Mouse (Mus musculus) MEL (cell line): ENCODE results near the gene Krtap1-5. TPM values are rescaled to one million over a fixed set of nuclear protein-coding genes. Genes with fewer than 3 reads are reported as not detected.

Experiments
- DNase-seq: peaks from one replicate; pipeline ENCODE4 v3.0.0; 2011; ENCODE audit warnings: low read depth, low spot score
- H3K27ac ChIP-seq: 2 replicates; pipeline ENCODE4 v1.5.1; 2012; ENCODE audit warnings: low read depth, mild to moderate bottlenecking, control low read depth, low read length, moderate library complexity; ENCODE audit not compliant: control insufficient read depth
- H3K27me3 ChIP-seq, 2 experiments: fragments of 150-350 bp in 1 of 2; sonication (generic) in 1 of 2; 2 replicates each; pipeline ENCODE4 v1.6.1; 2012; ENCODE audit warnings: low read length in 2 of 2, mild to moderate bottlenecking in 2 of 2, improper control_type of control experiment in 1 of 2, moderate library complexity in 1 of 2; ENCODE audit not compliant: insufficient read depth in 2 of 2, control insufficient read depth in 1 of 2
- H3K36me3 ChIP-seq, 2 experiments: 2 replicates each; pipeline ENCODE4 v1.6.1; 2012 to 2014; ENCODE audit warnings: low read length in 2 of 2, improper control_type of control experiment in 1 of 2, inconsistent platforms in 1 of 2, mild to moderate bottlenecking in 1 of 2; ENCODE audit not compliant: insufficient read depth in 2 of 2, control insufficient read depth in 1 of 2
- H3K4me1 ChIP-seq, 2 experiments: fragments of 150-350 bp in 1 of 2; sonication (generic) in 1 of 2; 2 replicates each; pipeline ENCODE4 v1.6.1; 2012; ENCODE audit warnings: low read length in 2 of 2, improper control_type of control experiment in 1 of 2, mild to moderate bottlenecking in 1 of 2; ENCODE audit not compliant: insufficient read depth in 2 of 2, control insufficient read depth in 1 of 2
- H3K4me3 ChIP-seq, 2 experiments: fragments of 150-350 bp in 1 of 2; sonication (generic) in 1 of 2; 2 replicates each; pipeline ENCODE4 v1.5.1; 2012; ENCODE audit warnings: low read depth in 2 of 2, low read length in 2 of 2, mild to moderate bottlenecking in 2 of 2, moderate library complexity in 2 of 2, control low read depth in 1 of 2, improper control_type of control experiment in 1 of 2; ENCODE audit not compliant: control insufficient read depth in 1 of 2, insufficient read depth in 1 of 2
- H3K79me2 ChIP-seq: 2 replicates; pipeline ENCODE4 v1.6.1; 2012; ENCODE audit warnings: mild to moderate bottlenecking, low read length, moderate library complexity; ENCODE audit not compliant: control insufficient read depth, poor library complexity, insufficient read depth
- H3K9ac ChIP-seq: 2 replicates; pipeline ENCODE4 v1.6.1; 2012; ENCODE audit warnings: low read depth, mild to moderate bottlenecking, control low read depth, low read length, moderate library complexity; ENCODE audit not compliant: control insufficient read depth, poor library complexity, severe bottlenecking
- H3K9me3 ChIP-seq: fragments of 150-350 bp; sonication (generic); replicated peaks from 2 replicates; pipeline ENCODE4 v1.6.1; 2012; ENCODE audit warnings: mild to moderate bottlenecking, low read length, improper control_type of control experiment, moderate library complexity; ENCODE audit not compliant: insufficient read depth
- CHD1 ChIP-seq: IDR thresholded peaks from 2 replicates; pipeline ENCODE4 v1.6.1; 2012; ENCODE audit warnings: low read depth, mild to moderate bottlenecking, inconsistent platforms, low read length, improper control_type of control experiment
- CTCF ChIP-seq, 3 experiments: IDR thresholded peaks in 2 of 3; conservative IDR thresholded peaks in 1 of 3; 2 replicates each; pipeline ENCODE4 v1.5.1; 2011 to 2012; ENCODE audit warnings: low read length in 3 of 3, low read depth in 2 of 3, mild to moderate bottlenecking in 2 of 3, improper control_type of control experiment in 1 of 3, inconsistent platforms in 1 of 3, mixed read lengths in 1 of 3, moderate library complexity in 1 of 3; ENCODE audit not compliant: control insufficient read depth in 1 of 3, insufficient read depth in 1 of 3, poor library complexity in 1 of 3, severe bottlenecking in 1 of 3
- E2F4 ChIP-seq: IDR thresholded peaks from 2 replicates; pipeline ENCODE4 v1.6.1; 2011; ENCODE audit warnings: low read depth, low read length, improper control_type of control experiment, borderline replicate concordance
- ELF1 ChIP-seq: IDR thresholded peaks from 2 replicates; pipeline ENCODE4 v1.6.1; 2014; ENCODE audit warnings: low read depth, mild to moderate bottlenecking, inconsistent platforms, low read length, improper control_type of control experiment, moderate library complexity
- ETS1 ChIP-seq: IDR thresholded peaks from 2 replicates; pipeline ENCODE4 v1.6.1; 2012; ENCODE audit warnings: low read depth, mild to moderate bottlenecking, inconsistent platforms, low read length, improper control_type of control experiment, moderate library complexity
- GABPA ChIP-seq: IDR thresholded peaks from 2 replicates; pipeline ENCODE4 v1.6.1; 2012; ENCODE audit warnings: low read depth, mild to moderate bottlenecking, inconsistent platforms, low read length, improper control_type of control experiment, moderate library complexity
- GATA1 ChIP-seq: IDR thresholded peaks from 2 replicates; pipeline ENCODE4 v1.6.1; 2011; ENCODE audit warnings: low read depth, low read length, improper control_type of control experiment
- JUND ChIP-seq: IDR thresholded peaks from 2 replicates; pipeline ENCODE4 v1.6.1; 2011; ENCODE audit warnings: low read depth, mild to moderate bottlenecking, improper control_type of control experiment, low read length
- KAT2A ChIP-seq: conservative IDR thresholded peaks from 2 replicates; pipeline ENCODE4 v1.6.1; 2012; ENCODE audit warnings: low read depth, low read length, improper control_type of control experiment, inconsistent platforms
- MAFK ChIP-seq: IDR thresholded peaks from 2 replicates; pipeline ENCODE4 v1.6.1; 2011; ENCODE audit warnings: low read depth, mild to moderate bottlenecking, low read length, improper control_type of control experiment, borderline replicate concordance
- MAX ChIP-seq: IDR thresholded peaks from 2 replicates; pipeline ENCODE4 v1.6.1; 2011; ENCODE audit warnings: low read length, improper control_type of control experiment
- MAZ ChIP-seq: IDR thresholded peaks from 2 replicates; pipeline ENCODE4 v1.6.1; 2012; ENCODE audit warnings: low read depth, mild to moderate bottlenecking, inconsistent platforms, low read length, improper control_type of control experiment
- MEF2A ChIP-seq: IDR thresholded peaks from 2 replicates; pipeline ENCODE4 v1.6.1; 2014; ENCODE audit warnings: low read depth, mild to moderate bottlenecking, inconsistent platforms, low read length, improper control_type of control experiment; ENCODE audit not compliant: poor library complexity, insufficient replicate concordance, severe bottlenecking; ENCODE audit errors: extremely low read depth
- MYB ChIP-seq: IDR thresholded peaks from 2 replicates; pipeline ENCODE4 v1.6.1; 2011; ENCODE audit warnings: mild to moderate bottlenecking, low read depth, low read length, improper control_type of control experiment
- MYC ChIP-seq: IDR thresholded peaks from 2 replicates; pipeline ENCODE4 v1.6.1; 2011; ENCODE audit warnings: low read depth, mild to moderate bottlenecking, low read length, improper control_type of control experiment, moderate library complexity
- NRF1 ChIP-seq: IDR thresholded peaks from 2 replicates; pipeline ENCODE4 v1.6.1; 2014; ENCODE audit warnings: low read depth, mild to moderate bottlenecking, inconsistent platforms, low read length, improper control_type of control experiment, moderate library complexity; ENCODE audit not compliant: poor library complexity, insufficient read depth, severe bottlenecking
- POLR2A ChIP-seq, 2 experiments: IDR thresholded peaks; 2 replicates each; pipeline ENCODE4 v1.6.1; 2011 to 2012; ENCODE audit warnings: low read length in 2 of 2, mild to moderate bottlenecking in 2 of 2, control low read depth in 1 of 2, improper control_type of control experiment in 1 of 2, low read depth in 1 of 2, moderate library complexity in 1 of 2; ENCODE audit not compliant: control insufficient read depth in 1 of 2, insufficient read depth in 1 of 2, poor library complexity in 1 of 2
- RAD21 ChIP-seq: IDR thresholded peaks from 2 replicates; pipeline ENCODE4 v1.6.1; 2011; ENCODE audit warnings: mild to moderate bottlenecking, low read depth, low read length, improper control_type of control experiment
- RCOR1 ChIP-seq: IDR thresholded peaks from 2 replicates; pipeline ENCODE4 v1.6.1; 2012; ENCODE audit warnings: low read depth, mild to moderate bottlenecking, inconsistent platforms, low read length, improper control_type of control experiment
- SIN3A ChIP-seq: IDR thresholded peaks from 2 replicates; pipeline ENCODE4 v1.6.1; 2012; ENCODE audit warnings: low read length, improper control_type of control experiment, inconsistent platforms
- SMC3 ChIP-seq: IDR thresholded peaks from 2 replicates; pipeline ENCODE4 v1.6.1; 2011; ENCODE audit warnings: low read depth, low read length, improper control_type of control experiment
- TAL1 ChIP-seq: IDR thresholded peaks from 2 replicates; pipeline ENCODE4 v1.6.1; 2012; ENCODE audit warnings: mild to moderate bottlenecking, inconsistent platforms, low read length, moderate library complexity, mixed read lengths
- TCF12 ChIP-seq: IDR thresholded peaks from 2 replicates; pipeline ENCODE4 v1.6.1; 2014; ENCODE audit warnings: low read depth, mild to moderate bottlenecking, inconsistent platforms, low read length, improper control_type of control experiment, moderate library complexity
- UBTF ChIP-seq: IDR thresholded peaks from 2 replicates; pipeline ENCODE4 v1.6.1; 2012; ENCODE audit warnings: low read depth, mild to moderate bottlenecking, inconsistent platforms, low read length, improper control_type of control experiment, moderate library complexity, borderline replicate concordance; ENCODE audit not compliant: insufficient read depth
- USF1 ChIP-seq: IDR thresholded peaks from 2 replicates; pipeline ENCODE4 v1.6.1; 2014; ENCODE audit warnings: low read depth, mild to moderate bottlenecking, inconsistent platforms, low read length, improper control_type of control experiment, moderate library complexity
- USF2 ChIP-seq, 2 experiments: IDR thresholded peaks; 2 replicates each; pipeline ENCODE4 v1.6.1; 2011 to 2012; ENCODE audit warnings: improper control_type of control experiment in 2 of 2, low read length in 2 of 2, borderline replicate concordance in 1 of 2, inconsistent platforms in 1 of 2, low read depth in 1 of 2, mild to moderate bottlenecking in 1 of 2; ENCODE audit not compliant: insufficient read depth in 1 of 2
- ZC3H11A ChIP-seq: IDR thresholded peaks from 2 replicates; pipeline ENCODE4 v1.6.1; 2012; ENCODE audit warnings: low read depth, mild to moderate bottlenecking, inconsistent platforms, low read length, improper control_type of control experiment
- ZNF384 ChIP-seq: IDR thresholded peaks from 2 replicates; pipeline ENCODE4 v1.6.1; 2012; ENCODE audit warnings: low read depth, mild to moderate bottlenecking, inconsistent platforms, low read length, improper control_type of control experiment
- polyA plus RNA-seq, 2 experiments: library from polyadenylated mRNA; stranded (reverse) in 1 of 2; unstranded in 1 of 2; fragments of >175 nt in 1 of 2; fragments of >200 nt in 1 of 2; gene quantifications; 2 replicates each; pipeline versions ENCODE4 v1.2.1 to v1.2.4; 2012; ENCODE audit warnings: low replicate concordance in 2 of 2, low read depth in 1 of 2; ENCODE audit not compliant: insufficient read length in 2 of 2, insufficient read depth in 1 of 2, missing spikeins in 1 of 2
- total RNA-seq: library from RNA; depleted of rRNA; stranded (reverse); fragments of 300-350 nt; gene quantifications from 2 replicates; pipeline ENCODE4 v1.2.3, GENCODE M21; 2012

Krtap1-5 gene
- total and polyA plus RNA-seq, 3 experiments: not detected

GRCm38 (mm10) chr11:99574106-99574505 lies 6.7 kb downstream of the Krtap1-5 start:
- Histone ChIP-seq H3K4me3 (no peak overlapping the region), H3K79me2 (no peaks in the 10 kb centered on the region), H3K9ac (no peak overlapping the region), H3K27ac (no peak overlapping the region), H3K36me3 (no peaks in the 10 kb centered on the region), H3K4me1 (no peaks in the 10 kb centered on the region), H3K9me3 (no peaks in the 10 kb centered on the region), H3K27me3 (no peaks in the 10 kb centered on the region)
- TF ChIP-seq ZNF384 (no peak), SIN3A (no peak), ZC3H11A (no peak), MAFK (no peak), NRF1 (no peak), MYB (no peak), MAX (no peak), UBTF (no peak), TAL1 (no peak), KAT2A (no peak), MAZ (no peak), USF2 (IDR thresholded peaks at IDR 0.05; ENCODE audit: borderline replicate concordance in 1 of 2, insufficient read depth in 1 of 2, low read depth in 1 of 2, low read length in 2 of 2) (no peak), ETS1 (no peak), CTCF (IDR thresholded peaks at IDR 0.05 in 2 of 3, conservative IDR thresholded peaks at IDR 0.05 in 1 of 3; ENCODE audit: control insufficient read depth in 1 of 3, insufficient read depth in 1 of 3, low read depth in 2 of 3, low read length in 3 of 3, poor library complexity in 1 of 3, severe bottlenecking in 1 of 3) (peak; percentile 58 to 74 (median 66)), RAD21 (peak; percentile 20), GATA1 (no peak), ELF1 (no peak), E2F4 (no peak), TCF12 (no peak), SMC3 (peak; percentile 55), GABPA (no peak)
- peak; percentile 53 for DNase-seq

GRCm38 (mm10) chr11:99573164-99573563 lies 7.7 kb downstream of the Krtap1-5 start:
- H3K27me3 ChIP-seq: no peaks in the 10 kb centered on the region
- no peaks in the 10 kb centered on the region for H3K79me2 ChIP-seq

More at GRCm38 (mm10) chr11:99573164-99573563, 7.7 kb downstream of the Krtap1-5 start:
- Histone ChIP-seq H3K9me3 (no peaks in the 10 kb centered on the region), H3K4me1 (no peaks in the 10 kb centered on the region), H3K9ac (no peak overlapping the region), H3K4me3 (no peak overlapping the region), H3K27ac (no peak overlapping the region), H3K36me3 (no peaks in the 10 kb centered on the region)
- no peak for TF ChIP-seq MEF2A
- no peak for TF ChIP-seq RCOR1
- no peak for TF ChIP-seq UBTF
- TF ChIP-seq MYC: no peak
- no peak for TF ChIP-seq ZC3H11A
- TF ChIP-seq MAZ: no peak
- TF ChIP-seq E2F4: no peak
- no peak for TF ChIP-seq MAFK
- no peak for TF ChIP-seq CTCF (IDR thresholded peaks at IDR 0.05 in 2 of 3, conservative IDR thresholded peaks at IDR 0.05 in 1 of 3; ENCODE audit: control insufficient read depth in 1 of 3, insufficient read depth in 1 of 3, low read depth in 2 of 3, low read length in 3 of 3, poor library complexity in 1 of 3, severe bottlenecking in 1 of 3)
- no peak for TF ChIP-seq JUND
- TF ChIP-seq GATA1: no peak
- no peak for TF ChIP-seq TAL1
- TF ChIP-seq USF1: no peak
- TF ChIP-seq CHD1: no peak
- no peak for TF ChIP-seq POLR2A (IDR thresholded peaks at IDR 0.05; ENCODE audit: control insufficient read depth in 1 of 2, insufficient read depth in 1 of 2, low read depth in 1 of 2, low read length in 2 of 2, poor library complexity in 1 of 2)
- DNase-seq: no peak
